Mouse (Mus musculus): ENCODE data around the gene Olfr488.
"Not testable (repeated sequence)": the region's sequence is repeated elsewhere in the genome, so short reads cannot be mapped to it uniquely, and the experiment has no call there.

Gene Olfr488

DNA sequence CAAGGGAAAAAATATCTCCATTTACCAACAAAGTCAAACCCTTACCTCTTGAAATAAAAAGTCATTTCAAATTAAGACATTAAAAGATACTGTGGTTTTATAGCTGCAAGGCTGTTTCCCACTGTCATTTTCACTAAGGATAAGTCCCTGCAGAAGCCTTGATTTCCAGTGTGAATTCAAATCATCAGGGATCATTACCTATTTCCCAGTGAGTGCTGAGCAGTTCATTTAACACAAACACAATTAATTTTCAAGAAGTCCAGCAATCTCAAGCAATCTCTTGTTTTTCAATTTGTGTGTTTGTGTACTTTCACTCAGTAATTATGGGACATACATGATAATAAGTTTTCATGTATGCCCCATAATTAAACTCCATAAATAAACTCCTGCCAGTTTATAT lies at the start of gene Olfr488:
Olfr488 (minus strand) TSS at position 101 of the 400 bp plus-strand sequence.
- no peak for DNase-seq (ENCODE audit: low spot score)

DNA sequence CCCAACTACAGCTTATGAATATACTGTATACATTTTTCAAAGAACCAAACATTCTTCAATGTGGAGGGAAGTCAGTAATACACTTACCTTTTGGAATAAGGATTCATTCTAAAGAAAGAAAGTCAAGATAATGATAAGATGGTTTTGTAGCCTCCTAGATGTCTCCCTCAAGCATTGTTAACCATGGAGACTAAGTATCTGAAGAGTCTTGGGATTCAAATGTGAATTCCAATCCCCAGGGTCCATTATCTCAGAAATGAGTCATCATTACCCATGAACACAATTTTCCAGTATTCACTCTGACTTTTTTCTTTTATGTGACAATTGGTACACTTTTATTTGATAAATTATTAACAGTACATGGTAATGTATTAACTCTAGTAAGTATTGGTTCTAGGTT lies 30.7 kb upstream of the Olfr488 start, which contains the start of gene Olfr490:
Olfr490 (minus strand) TSS at position 101 of the 400 bp plus-strand sequence.
- no peak for DNase-seq (ENCODE audit: low spot score)

- no peak for DNase-seq (ENCODE audit: low spot score)
Observed at GRCm38 (mm10) chr7:108233551-108233950, 24.6 kb downstream of the Olfr488 start.

GRCm38 (mm10) chr7:108214536-108214935 lies 43.6 kb downstream of the Olfr488 start, which contains the start of gene Olfr487:
Gene Olfr487, minus strand, starts transcription at chr7:108214636.
- DNase-seq (ENCODE audit: low spot score) = not testable (repeated sequence)

All from ovary, postnatal 14 days (tissue).